Mouse (Mus musculus) MEL (cell line): ENCODE measurements at regions not wholly inside any gene's neighbourhood (a gene's known extent, or its start where the extent isn't known, plus 50 kb on each side); places are given as distances from the start of the nearest gene placed in this dataset.
A peak's percentile ranks its signal among the peaks of the same experiment; 100 is the strongest.

Experiments
- DNase-seq: peaks from one replicate; pipeline ENCODE4 v3.0.0; 2011; ENCODE audit warnings: low read depth, low spot score
- H3K27ac ChIP-seq: 2 replicates; pipeline ENCODE4 v1.5.1; 2012; ENCODE audit warnings: low read depth, mild to moderate bottlenecking, control low read depth, low read length, moderate library complexity; ENCODE audit not compliant: control insufficient read depth
- H3K27me3 ChIP-seq, 2 experiments: fragments of 150-350 bp in 1 of 2; sonication (generic) in 1 of 2; 2 replicates each; pipeline ENCODE4 v1.6.1; 2012; ENCODE audit warnings: low read length in 2 of 2, mild to moderate bottlenecking in 2 of 2, improper control_type of control experiment in 1 of 2, moderate library complexity in 1 of 2; ENCODE audit not compliant: insufficient read depth in 2 of 2, control insufficient read depth in 1 of 2
- H3K36me3 ChIP-seq, 2 experiments: 2 replicates each; pipeline ENCODE4 v1.6.1; 2012 to 2014; ENCODE audit warnings: low read length in 2 of 2, improper control_type of control experiment in 1 of 2, inconsistent platforms in 1 of 2, mild to moderate bottlenecking in 1 of 2; ENCODE audit not compliant: insufficient read depth in 2 of 2, control insufficient read depth in 1 of 2
- H3K4me1 ChIP-seq, 2 experiments: fragments of 150-350 bp in 1 of 2; sonication (generic) in 1 of 2; 2 replicates each; pipeline ENCODE4 v1.6.1; 2012; ENCODE audit warnings: low read length in 2 of 2, improper control_type of control experiment in 1 of 2, mild to moderate bottlenecking in 1 of 2; ENCODE audit not compliant: insufficient read depth in 2 of 2, control insufficient read depth in 1 of 2
- H3K4me3 ChIP-seq, 2 experiments: fragments of 150-350 bp in 1 of 2; sonication (generic) in 1 of 2; 2 replicates each; pipeline ENCODE4 v1.5.1; 2012; ENCODE audit warnings: low read depth in 2 of 2, low read length in 2 of 2, mild to moderate bottlenecking in 2 of 2, moderate library complexity in 2 of 2, control low read depth in 1 of 2, improper control_type of control experiment in 1 of 2; ENCODE audit not compliant: control insufficient read depth in 1 of 2, insufficient read depth in 1 of 2
- H3K79me2 ChIP-seq: 2 replicates; pipeline ENCODE4 v1.6.1; 2012; ENCODE audit warnings: mild to moderate bottlenecking, low read length, moderate library complexity; ENCODE audit not compliant: control insufficient read depth, poor library complexity, insufficient read depth
- H3K9ac ChIP-seq: 2 replicates; pipeline ENCODE4 v1.6.1; 2012; ENCODE audit warnings: low read depth, mild to moderate bottlenecking, control low read depth, low read length, moderate library complexity; ENCODE audit not compliant: control insufficient read depth, poor library complexity, severe bottlenecking
- H3K9me3 ChIP-seq: fragments of 150-350 bp; sonication (generic); replicated peaks from 2 replicates; pipeline ENCODE4 v1.6.1; 2012; ENCODE audit warnings: mild to moderate bottlenecking, low read length, improper control_type of control experiment, moderate library complexity; ENCODE audit not compliant: insufficient read depth
- BHLHE40 ChIP-seq: IDR thresholded peaks from 2 replicates; pipeline ENCODE4 v1.6.1; 2012; ENCODE audit warnings: low read depth, mild to moderate bottlenecking, inconsistent platforms, low read length, improper control_type of control experiment, borderline replicate concordance
- CTCF ChIP-seq, 3 experiments: IDR thresholded peaks in 2 of 3; conservative IDR thresholded peaks in 1 of 3; 2 replicates each; pipeline ENCODE4 v1.5.1; 2011 to 2012; ENCODE audit warnings: low read length in 3 of 3, low read depth in 2 of 3, mild to moderate bottlenecking in 2 of 3, improper control_type of control experiment in 1 of 3, inconsistent platforms in 1 of 3, mixed read lengths in 1 of 3, moderate library complexity in 1 of 3; ENCODE audit not compliant: control insufficient read depth in 1 of 3, insufficient read depth in 1 of 3, poor library complexity in 1 of 3, severe bottlenecking in 1 of 3
- ELF1 ChIP-seq: IDR thresholded peaks from 2 replicates; pipeline ENCODE4 v1.6.1; 2014; ENCODE audit warnings: low read depth, mild to moderate bottlenecking, inconsistent platforms, low read length, improper control_type of control experiment, moderate library complexity
- HCFC1 ChIP-seq: IDR thresholded peaks from 2 replicates; pipeline ENCODE4 v1.6.1; 2012; ENCODE audit warnings: low read depth, mild to moderate bottlenecking, inconsistent platforms, low read length, improper control_type of control experiment, moderate library complexity
- MAX ChIP-seq: IDR thresholded peaks from 2 replicates; pipeline ENCODE4 v1.6.1; 2011; ENCODE audit warnings: low read length, improper control_type of control experiment
- MAZ ChIP-seq: IDR thresholded peaks from 2 replicates; pipeline ENCODE4 v1.6.1; 2012; ENCODE audit warnings: low read depth, mild to moderate bottlenecking, inconsistent platforms, low read length, improper control_type of control experiment
- MEF2A ChIP-seq: IDR thresholded peaks from 2 replicates; pipeline ENCODE4 v1.6.1; 2014; ENCODE audit warnings: low read depth, mild to moderate bottlenecking, inconsistent platforms, low read length, improper control_type of control experiment; ENCODE audit not compliant: poor library complexity, insufficient replicate concordance, severe bottlenecking; ENCODE audit errors: extremely low read depth
- MXI1 ChIP-seq: IDR thresholded peaks from 2 replicates; pipeline ENCODE4 v1.6.1; 2011; ENCODE audit warnings: mild to moderate bottlenecking, low read depth, low read length, improper control_type of control experiment
- MYB ChIP-seq: IDR thresholded peaks from 2 replicates; pipeline ENCODE4 v1.6.1; 2011; ENCODE audit warnings: mild to moderate bottlenecking, low read depth, low read length, improper control_type of control experiment
- MYC ChIP-seq: IDR thresholded peaks from 2 replicates; pipeline ENCODE4 v1.6.1; 2011; ENCODE audit warnings: low read depth, mild to moderate bottlenecking, low read length, improper control_type of control experiment, moderate library complexity
- NELFE ChIP-seq: IDR thresholded peaks from 2 replicates; pipeline ENCODE4 v1.6.1; 2011; ENCODE audit warnings: low read depth, low read length, improper control_type of control experiment
- NRF1 ChIP-seq: IDR thresholded peaks from 2 replicates; pipeline ENCODE4 v1.6.1; 2014; ENCODE audit warnings: low read depth, mild to moderate bottlenecking, inconsistent platforms, low read length, improper control_type of control experiment, moderate library complexity; ENCODE audit not compliant: poor library complexity, insufficient read depth, severe bottlenecking
- POLR2A ChIP-seq, 2 experiments: IDR thresholded peaks; 2 replicates each; pipeline ENCODE4 v1.6.1; 2011 to 2012; ENCODE audit warnings: low read length in 2 of 2, mild to moderate bottlenecking in 2 of 2, control low read depth in 1 of 2, improper control_type of control experiment in 1 of 2, low read depth in 1 of 2, moderate library complexity in 1 of 2; ENCODE audit not compliant: control insufficient read depth in 1 of 2, insufficient read depth in 1 of 2, poor library complexity in 1 of 2
- RAD21 ChIP-seq: IDR thresholded peaks from 2 replicates; pipeline ENCODE4 v1.6.1; 2011; ENCODE audit warnings: mild to moderate bottlenecking, low read depth, low read length, improper control_type of control experiment
- SMC3 ChIP-seq: IDR thresholded peaks from 2 replicates; pipeline ENCODE4 v1.6.1; 2011; ENCODE audit warnings: low read depth, low read length, improper control_type of control experiment
- TAL1 ChIP-seq: IDR thresholded peaks from 2 replicates; pipeline ENCODE4 v1.6.1; 2012; ENCODE audit warnings: mild to moderate bottlenecking, inconsistent platforms, low read length, moderate library complexity, mixed read lengths
- TCF12 ChIP-seq: IDR thresholded peaks from 2 replicates; pipeline ENCODE4 v1.6.1; 2014; ENCODE audit warnings: low read depth, mild to moderate bottlenecking, inconsistent platforms, low read length, improper control_type of control experiment, moderate library complexity
- ZC3H11A ChIP-seq: IDR thresholded peaks from 2 replicates; pipeline ENCODE4 v1.6.1; 2012; ENCODE audit warnings: low read depth, mild to moderate bottlenecking, inconsistent platforms, low read length, improper control_type of control experiment
- ZKSCAN1 ChIP-seq: IDR thresholded peaks from 2 replicates; pipeline ENCODE4 v1.6.1; 2012; ENCODE audit warnings: low read depth, mild to moderate bottlenecking, inconsistent platforms, low read length, improper control_type of control experiment, moderate library complexity
- ZMIZ1 ChIP-seq: IDR thresholded peaks from 2 replicates; pipeline ENCODE4 v1.6.1; 2012; ENCODE audit warnings: low read depth, mild to moderate bottlenecking, inconsistent platforms, low read length, improper control_type of control experiment, moderate library complexity
- ZNF384 ChIP-seq: IDR thresholded peaks from 2 replicates; pipeline ENCODE4 v1.6.1; 2012; ENCODE audit warnings: low read depth, mild to moderate bottlenecking, inconsistent platforms, low read length, improper control_type of control experiment

DNA sequence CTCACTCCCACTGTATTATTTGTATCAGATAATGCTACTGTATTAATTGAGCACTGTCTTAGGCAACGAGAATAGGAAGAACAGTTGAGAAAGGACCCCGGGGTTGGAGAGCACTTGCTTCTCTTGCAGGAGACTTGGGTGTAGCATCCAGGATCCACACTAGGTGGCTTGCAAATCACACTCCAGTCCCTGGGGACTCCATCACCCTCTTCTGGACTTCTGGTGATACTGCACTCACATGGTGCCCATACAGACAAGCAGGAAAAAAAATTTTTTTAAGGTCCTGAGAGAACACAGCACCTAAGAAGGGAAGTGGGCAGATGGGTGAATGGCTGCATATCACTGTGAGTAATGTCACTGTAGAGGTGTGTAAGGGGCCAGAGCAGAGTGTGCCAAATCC, 273.8 kb downstream of the 1500009L16Rik start:
- H3K9me3 ChIP-seq, result no peaks in the 10 kb centered on the region
- DNase-seq, result peak; percentile 41
- TF ChIP-seq MEF2A (no peak), MYC (no peak), SMC3 (peak; percentile 41), ZMIZ1 (no peak), ZC3H11A (no peak), NELFE (no peak), ZKSCAN1 (no peak), ZNF384 (no peak), MAX (no peak), ELF1 (no peak), CTCF (IDR thresholded peaks at IDR 0.05 in 2 of 3, conservative IDR thresholded peaks at IDR 0.05 in 1 of 3; ENCODE audit: control insufficient read depth in 1 of 3, insufficient read depth in 1 of 3, low read depth in 2 of 3, low read length in 3 of 3, poor library complexity in 1 of 3, severe bottlenecking in 1 of 3) (peak in 2 of 3 experiments; percentile 5 to 63; a peak in 2 of 6 replicates), TAL1 (no peak), BHLHE40 (no peak), HCFC1 (no peak), RAD21 (peak; percentile 22), TCF12 (no peak), MYB (no peak), MXI1 (no peak), POLR2A (IDR thresholded peaks at IDR 0.05; ENCODE audit: control insufficient read depth in 1 of 2, insufficient read depth in 1 of 2, low read depth in 1 of 2, low read length in 2 of 2, poor library complexity in 1 of 2) (no peak), NRF1 (no peak)
- H3K9ac ChIP-seq, result no peak overlapping the region
- H3K4me1 ChIP-seq, result peaks cover 0 to 5% of the 10 kb centered on the region in 2 experiments; a peak in 1 of 4 replicates
- H3K79me2 ChIP-seq, result no peaks in the 10 kb centered on the region
- no peaks in the 10 kb centered on the region; a peak in 1 of 4 replicates for H3K36me3 ChIP-seq
- no peak overlapping the region for H3K4me3 ChIP-seq
- no peaks in the 10 kb centered on the region; a peak in 1 of 4 replicates for H3K27me3 ChIP-seq
- no peak overlapping the region for H3K27ac ChIP-seq

DNA sequence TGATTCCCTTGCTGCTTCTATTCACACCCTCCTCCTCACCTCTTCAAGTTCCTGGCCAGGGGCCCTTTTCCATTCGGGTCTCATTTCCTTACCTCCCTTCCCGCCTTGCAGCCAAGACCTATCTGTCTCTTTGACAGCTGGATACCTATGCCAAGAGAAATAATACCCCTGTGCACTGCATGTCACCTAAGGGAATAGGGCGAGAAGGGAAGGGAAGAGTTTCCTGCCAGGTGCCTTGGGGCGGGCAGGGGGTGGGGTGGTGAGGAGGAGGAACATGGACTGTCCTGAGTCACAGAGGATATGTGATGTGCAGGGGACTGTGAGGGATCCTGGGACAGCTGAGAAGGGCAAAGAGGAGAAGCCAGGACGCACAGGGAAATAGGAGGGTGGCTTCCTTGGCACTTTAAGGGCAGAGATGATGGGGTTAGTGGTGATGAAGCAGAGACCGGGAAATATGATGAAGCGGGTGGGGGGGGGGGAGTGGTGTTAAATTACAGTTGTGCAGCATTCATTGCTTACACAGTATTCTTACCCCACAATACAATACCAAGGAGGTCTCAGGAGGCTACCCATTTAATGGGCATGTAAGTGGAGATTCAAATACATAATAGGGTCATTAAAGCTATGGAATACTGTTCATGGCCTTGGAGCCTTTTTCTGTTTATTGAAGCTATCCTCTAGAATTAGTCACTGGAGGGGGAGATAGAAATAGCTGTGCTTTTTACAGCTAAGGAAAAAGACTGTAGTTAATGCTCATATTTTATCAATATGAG, 278.0 kb downstream of the 1500009L16Rik start:
- Histone ChIP-seq H3K36me3 (no peaks in the 10 kb centered on the region; a peak in 1 of 4 replicates), H3K4me1 (peaks cover 0 to 5% of the 10 kb centered on the region in 2 experiments; a peak in 1 of 4 replicates), H3K4me3 (no peak overlapping the region), H3K9me3 (no peaks in the 10 kb centered on the region), H3K79me2 (no peaks in the 10 kb centered on the region), H3K27me3 (no peaks in the 10 kb centered on the region; a peak in 1 of 4 replicates), H3K27ac (no peak overlapping the region), H3K9ac (no peak overlapping the region)
- no peak for TF ChIP-seq MAZ
- TF ChIP-seq RAD21, result no peak
- DNase-seq, result no peak
